Mouse (Mus musculus): Measurements from ENCODE around the gene Vezt.

GRCm38 (mm10) chr10:93915531-93916275 lies 119.9 kb downstream of the Vezt start:
- TF ChIP-seq CTCF (IDR thresholded peaks at IDR 0.05; ENCODE audit: extremely low read depth, insufficient read length, insufficient replicate concordance, low read depth, low read length) = no peak
- no peak for TF ChIP-seq POLR2A (IDR thresholded peaks at IDR 0.05; ENCODE audit: low read depth, low read length)
